Mouse (Mus musculus) stomach, embryonic 15.5 days (tissue): ENCODE data around the gene Rpl5. TPM values are rescaled to one million over a fixed set of nuclear protein-coding genes. Genes with fewer than 3 reads are reported as not detected.

Experiments used
- ATAC-seq: fragments of 200-750 bp; cut with Nextera tagmentation; 2 replicates; pipeline ENCODE4 v1.8.0; 2017; ENCODE audit warnings: low read depth, moderate number of reproducible peaks, moderate TSS enrichment; ENCODE audit not compliant: insufficient read depth, low FRiP score
- H3K27ac ChIP-seq: fragments of 300-500 bp; sonication (generic); 2 replicates; pipeline ENCODE4 v1.5.1; 2015; ENCODE audit warnings: mild to moderate bottlenecking, inconsistent platforms
- H3K27me3 ChIP-seq: fragments of 300-500 bp; sonication (generic); replicated peaks from 2 replicates; pipeline ENCODE4 v1.6.1; 2015; ENCODE audit warnings: inconsistent platforms
- H3K36me3 ChIP-seq: fragments of 300-500 bp; sonication (generic); 2 replicates; pipeline ENCODE4 v1.6.1; 2015; ENCODE audit warnings: inconsistent platforms
- H3K4me1 ChIP-seq: fragments of 300-500 bp; sonication (generic); 2 replicates; pipeline ENCODE4 v1.6.1; 2015; ENCODE audit warnings: inconsistent platforms
- H3K4me2 ChIP-seq: fragments of 300-500 bp; sonication (generic); 2 replicates; pipeline ENCODE4 v1.6.1; 2015; ENCODE audit warnings: mild to moderate bottlenecking, inconsistent platforms
- H3K4me3 ChIP-seq: fragments of 300-500 bp; sonication (generic); replicated peaks from 2 replicates; pipeline ENCODE4 v1.5.1; 2015; ENCODE audit warnings: inconsistent platforms
- H3K9ac ChIP-seq: fragments of 300-500 bp; sonication (generic); 2 replicates; pipeline ENCODE4 v1.6.1; 2015; ENCODE audit warnings: inconsistent platforms
- H3K9me3 ChIP-seq: fragments of 300-500 bp; sonication (generic); 2 replicates; pipeline ENCODE4 v1.6.1; 2016; ENCODE audit warnings: inconsistent platforms
- WGBS: fragments of 180-500 bp; shearing (Covaris S2); methylation state at CpG from one replicate; pipeline ENCODE4 v1.1.7; 2015; 5-methylcytosine and 5-hydroxymethylcytosine counted together
- polyA plus RNA-seq: library from polyadenylated mRNA; unstranded; fragments of >200 nt; fragmentation: Nextera tagmentation; extraction: Ambion mirVana; gene quantifications from 2 replicates; pipeline ENCODE4 v1.2.1, GENCODE M21; 2015

Gene Rpl5
- polyA plus RNA-seq, 1 experiment from 2014 or later, result 73.7 TPM

DNA sequence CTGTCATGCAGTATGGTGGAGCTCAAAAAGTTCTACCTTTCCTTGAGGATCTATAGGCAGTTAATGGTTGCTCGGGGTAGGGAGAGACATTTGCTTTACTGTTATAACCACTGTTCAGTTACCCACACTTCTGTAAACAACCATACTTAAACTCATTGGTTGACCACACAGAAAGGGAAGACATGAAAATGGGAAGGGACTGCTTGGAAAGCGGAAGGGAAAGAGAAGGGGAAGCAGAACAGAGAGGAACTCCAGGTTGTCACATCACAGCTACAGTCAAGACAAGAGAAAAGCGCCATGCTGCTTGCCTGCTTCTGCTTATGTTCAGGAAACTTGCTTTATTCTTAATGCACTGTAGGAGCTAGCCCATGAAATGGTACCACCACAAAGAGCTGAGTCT is 49.3 kb downstream of the Rpl5 start:
- Histone ChIP-seq H3K4me1 (no peaks in the 10 kb centered on the region), H3K27me3 (no peaks in the 10 kb centered on the region), H3K27ac (no peak overlapping the region), H3K9me3 (no peaks in the 10 kb centered on the region), H3K4me2 (no peak overlapping the region), H3K4me3 (no peak overlapping the region), H3K36me3 (no peaks in the 10 kb centered on the region), H3K9ac (no peak overlapping the region)
- 90% methylated on average over 3 of the region's 3 CpGs for WGBS
- ATAC-seq, result no peak

DNA sequence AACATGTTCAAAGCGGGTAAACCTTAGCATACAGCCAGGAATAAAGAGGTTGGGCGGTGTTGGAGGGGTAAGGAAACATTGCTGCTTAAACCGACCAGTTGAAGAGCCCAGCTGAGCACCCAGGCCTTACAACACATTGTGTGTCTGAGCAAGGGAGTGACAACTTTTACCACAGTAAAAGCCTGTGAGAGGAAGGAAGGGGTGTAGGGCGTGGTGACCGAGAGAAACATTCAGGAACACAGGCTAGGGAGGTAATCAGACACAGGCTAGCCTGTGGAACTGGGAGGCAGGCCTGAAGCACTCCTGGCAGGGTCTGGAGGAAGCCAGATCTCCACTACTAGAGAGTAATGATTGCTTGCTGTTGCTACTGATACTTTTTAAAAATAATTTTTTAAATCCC is 50.3 kb downstream of the Rpl5 start:
- WGBS, result 74% methylated on average over 5 of the region's 5 CpGs
- no peak overlapping the region for H3K4me2 ChIP-seq
- no peaks in the 10 kb centered on the region for H3K27me3 ChIP-seq
- ATAC-seq, result no peak
- H3K4me1 ChIP-seq, result no peaks in the 10 kb centered on the region
- H3K4me3 ChIP-seq, result no peak overlapping the region
- H3K9me3 ChIP-seq, result no peaks in the 10 kb centered on the region
- H3K36me3 ChIP-seq, result no peaks in the 10 kb centered on the region
- H3K9ac ChIP-seq, result no peak overlapping the region
- no peak overlapping the region for H3K27ac ChIP-seq

Other genes with a start within 250 kb of the Rpl5 start
- gene Gfi1, start 174.5 kb upstream of the Rpl5 start, polyA plus RNA-seq, result 1.6 and 2.5 TPM in 2 replicates
- 0.21 and 0.22 TPM in 2 replicates for gene Ube2d2b, start 70.4 kb upstream of the Rpl5 start, polyA plus RNA-seq
- 65.3 and 73.0 TPM in 2 replicates for gene Evi5, start 25.4 kb upstream of the Rpl5 start, polyA plus RNA-seq
- 24.1 and 28.7 TPM in 2 replicates for gene Fam69a, start 86.6 kb downstream of the Rpl5 start, polyA plus RNA-seq
- gene Mtf2, start 165.2 kb downstream of the Rpl5 start, polyA plus RNA-seq, result 77.7 and 78.7 TPM in 2 replicates
- gene Tmed5, start 232.1 kb downstream of the Rpl5 start, polyA plus RNA-seq, result 45.1 and 47.0 TPM in 2 replicates
- gene Ccdc18, start 232.4 kb downstream of the Rpl5 start, polyA plus RNA-seq, result 8.6 and 9.7 TPM in 2 replicates